Mouse (Mus musculus): ENCODE measurements around the gene Cnga1.

DNA sequence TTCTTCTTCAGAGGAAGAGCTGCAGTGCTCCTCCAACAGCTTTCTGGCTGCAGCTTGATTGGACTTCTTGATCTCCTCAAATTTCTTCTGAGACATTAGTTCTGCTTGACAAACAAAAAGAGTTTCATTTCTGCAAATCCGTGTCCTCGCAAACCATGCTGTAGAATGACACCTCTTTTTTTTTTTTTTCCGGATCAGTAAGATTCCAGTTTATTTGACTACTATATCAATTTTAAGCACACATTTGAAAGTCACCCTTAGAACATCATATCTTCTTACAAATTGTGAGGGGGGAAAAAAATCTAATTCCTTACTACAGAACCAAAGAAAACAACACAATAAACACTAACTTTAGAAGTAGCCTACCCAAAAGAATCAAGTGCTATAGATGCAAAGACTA, 87.8 kb downstream of the Cnga1 start:
- no peak for TF ChIP-seq CTCF (IDR thresholded peaks at IDR 0.05; ENCODE audit: low read depth, low read length)
- no peak for TF ChIP-seq POLR2A (IDR thresholded peaks at IDR 0.05; ENCODE audit: borderline replicate concordance, low read depth, low read length)
